Mouse (Mus musculus): ENCODE data around the gene Wdr62. TPM values are rescaled to one million over a fixed set of nuclear protein-coding genes. Genes with fewer than 3 reads are reported as not detected.

Gene Wdr62
- 20.8 and 23.2 TPM in 2 replicates for polyA plus RNA-seq (2012; rRNA removed)

DNA sequence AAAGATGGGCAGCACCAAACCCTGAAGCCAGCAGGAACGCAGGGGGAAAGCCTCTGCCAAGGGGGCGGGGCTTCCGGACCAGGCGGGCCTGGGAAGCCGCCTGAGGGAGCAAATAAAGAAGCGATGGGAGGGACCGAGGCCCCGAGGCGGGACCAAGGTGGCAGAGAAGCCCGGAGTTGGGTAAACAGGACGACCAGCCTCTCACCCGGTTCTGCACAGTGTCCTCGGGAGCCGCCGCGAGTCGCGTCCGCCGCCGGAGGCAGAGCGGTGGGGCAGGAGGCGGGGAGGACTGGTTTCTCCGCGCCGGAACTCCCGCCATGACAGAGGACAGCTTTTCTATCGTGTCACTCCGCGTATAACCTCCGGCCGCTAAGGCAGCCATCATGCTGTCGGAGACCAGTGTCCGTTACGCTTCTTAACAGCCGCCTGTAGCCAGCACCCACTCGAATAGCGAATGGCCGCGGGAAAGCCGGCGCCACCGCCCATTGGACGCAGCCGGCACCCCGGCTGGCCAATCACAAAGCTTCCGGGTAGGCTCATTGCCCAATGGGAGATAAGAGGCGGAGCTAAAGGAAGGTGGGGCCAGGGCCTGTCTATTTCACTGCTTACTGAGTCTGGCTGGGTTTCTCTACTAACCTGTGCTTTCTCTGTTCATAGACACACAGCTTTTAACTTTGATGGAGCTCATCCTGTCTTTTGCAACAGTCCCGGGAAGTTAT lies at the start of gene Wdr62, which contains the start of gene Thap8:
TSS of gene Wdr62 (minus strand) at position 469 of the 719 bp plus-strand sequence.
TSS of gene Thap8 (plus strand) at position 144 of the 719 bp plus-strand sequence.

DNA sequence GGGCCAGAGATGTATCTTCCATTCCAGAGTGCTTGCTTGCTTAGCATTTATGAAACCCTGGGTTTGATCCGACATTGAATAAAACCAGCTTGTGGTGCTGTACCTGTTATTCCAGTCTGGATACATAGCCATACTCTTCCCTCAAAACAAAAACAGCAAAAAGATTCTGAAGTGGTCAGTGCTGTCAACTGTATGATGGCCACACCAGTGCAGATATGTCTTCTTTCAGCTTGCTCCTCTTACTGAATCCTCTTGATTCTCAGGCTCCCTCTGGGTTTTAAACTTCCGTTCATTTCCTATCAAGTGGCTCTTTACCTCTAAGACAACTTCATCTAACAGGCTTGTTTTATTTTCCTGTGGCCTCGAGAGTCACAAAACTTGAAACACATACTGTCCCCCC lies 43.6 kb upstream of the Wdr62 start, which contains the start of gene Sdhaf1:
TSS of gene Sdhaf1 (minus strand) at position 101 of the 400 bp plus-strand sequence.

DNA sequence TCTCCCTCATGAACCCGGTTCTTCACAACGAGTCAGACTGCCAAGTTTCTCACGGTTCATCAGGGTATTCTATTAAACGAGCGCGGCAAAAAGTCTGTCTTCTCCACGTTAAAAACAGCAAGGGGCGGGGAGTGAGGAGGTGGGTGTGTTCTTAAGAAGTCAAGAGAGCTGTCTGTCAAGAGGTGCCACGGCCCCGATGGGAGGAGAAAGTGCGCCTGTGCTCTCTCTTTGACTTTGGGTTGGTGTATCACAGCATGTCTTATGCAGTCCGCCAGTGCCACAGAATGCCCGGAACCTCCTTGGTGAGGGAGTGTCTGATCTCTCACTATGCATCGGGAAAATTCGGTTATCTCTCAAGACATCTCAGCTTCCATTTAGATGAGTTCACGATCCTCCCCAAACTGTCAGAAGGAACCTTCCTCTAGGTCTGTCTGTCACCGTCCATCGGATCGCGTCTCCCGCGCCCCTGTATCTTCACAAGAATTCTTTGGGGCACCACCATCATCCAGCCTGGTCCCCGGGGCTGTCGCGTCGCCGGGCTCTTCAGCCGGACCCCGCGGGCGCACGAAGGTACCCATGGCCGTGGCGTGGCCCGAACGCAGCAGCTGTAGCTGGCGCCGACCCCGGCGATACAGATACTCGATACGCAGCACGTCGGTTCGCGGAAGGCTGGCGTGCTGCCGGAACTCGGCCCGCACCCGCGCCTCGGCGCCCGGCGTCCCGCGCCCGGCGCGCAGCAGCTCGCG lies 41.5 kb upstream of the Wdr62 start, which contains the start of gene E130208F15Rik:
TSS of gene E130208F15Rik (plus strand) at position 202 of the 746 bp plus-strand sequence.

DNA sequence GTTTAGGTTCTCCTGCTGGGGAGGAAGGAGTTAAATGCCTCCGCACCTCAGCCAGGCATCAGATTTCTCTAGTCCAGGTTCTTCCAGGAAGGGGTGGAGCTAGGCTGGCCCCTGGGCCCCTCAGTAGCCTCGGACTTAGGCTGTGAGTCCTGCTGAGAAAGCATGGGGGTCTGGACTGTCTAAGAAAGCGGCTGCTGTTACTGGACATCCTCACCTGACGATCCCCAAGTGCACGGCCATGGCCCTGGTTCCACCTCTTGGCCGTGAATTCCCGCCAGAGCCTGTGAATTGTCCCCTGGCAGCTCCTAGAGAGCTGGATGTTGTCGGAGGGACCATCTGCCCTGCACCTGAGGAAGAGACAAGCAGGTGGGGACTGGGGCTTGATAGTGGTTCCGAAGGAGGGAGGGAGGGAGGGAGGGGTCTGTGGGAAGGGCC lies 34.5 kb upstream of the Wdr62 start, which contains the start of gene Syne4:
TSS of gene Syne4 (plus strand) at position 87 of the 435 bp plus-strand sequence.

DNA sequence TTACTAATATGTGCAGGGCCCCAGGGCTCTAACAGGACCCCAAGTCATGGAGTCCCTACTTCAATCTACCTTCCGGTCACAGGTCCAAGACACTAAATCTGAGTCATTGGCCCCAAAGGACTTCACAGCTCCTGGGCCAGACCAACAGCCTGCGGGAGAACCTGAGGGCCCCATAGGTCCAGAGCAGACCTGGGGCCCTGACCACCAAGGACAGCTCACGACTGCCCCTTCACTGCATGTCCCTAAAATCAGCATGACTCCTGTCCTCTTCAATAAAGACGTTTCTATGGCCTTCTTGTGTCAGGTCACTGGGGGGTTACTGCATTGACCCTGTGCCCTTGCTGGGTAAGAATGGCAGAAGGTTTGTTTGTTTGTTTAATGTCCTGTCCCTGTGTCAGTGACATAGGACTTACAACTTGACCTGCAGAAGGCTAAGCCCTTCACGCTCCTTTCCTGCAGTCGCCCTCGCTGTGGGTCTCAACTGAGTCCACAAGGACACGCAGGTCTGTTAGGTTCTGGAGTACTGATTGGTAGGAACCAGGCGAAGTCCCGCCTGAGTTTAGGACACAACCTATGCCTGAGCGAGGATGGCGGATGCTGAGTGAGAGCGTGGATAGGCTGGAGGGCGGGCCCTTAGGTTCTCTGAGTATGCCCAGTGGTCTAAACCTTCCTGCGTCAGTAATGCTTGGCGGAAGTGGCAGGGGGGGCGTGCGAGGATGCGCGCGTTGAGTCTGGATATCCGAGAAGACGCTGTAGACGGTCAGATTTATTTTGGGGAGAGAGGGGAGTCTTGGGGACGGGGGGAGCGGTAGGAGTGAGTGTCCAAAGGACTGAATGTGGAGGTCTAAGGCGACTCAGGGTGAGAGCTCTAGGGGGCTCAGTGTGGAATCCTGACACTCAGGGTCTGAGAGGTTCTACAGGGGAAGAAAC lies 28.1 kb upstream of the Wdr62 start, which contains the start of gene Alkbh6:
TSS of gene Alkbh6 (plus strand) at position 642 of the 930 bp plus-strand sequence.

DNA sequence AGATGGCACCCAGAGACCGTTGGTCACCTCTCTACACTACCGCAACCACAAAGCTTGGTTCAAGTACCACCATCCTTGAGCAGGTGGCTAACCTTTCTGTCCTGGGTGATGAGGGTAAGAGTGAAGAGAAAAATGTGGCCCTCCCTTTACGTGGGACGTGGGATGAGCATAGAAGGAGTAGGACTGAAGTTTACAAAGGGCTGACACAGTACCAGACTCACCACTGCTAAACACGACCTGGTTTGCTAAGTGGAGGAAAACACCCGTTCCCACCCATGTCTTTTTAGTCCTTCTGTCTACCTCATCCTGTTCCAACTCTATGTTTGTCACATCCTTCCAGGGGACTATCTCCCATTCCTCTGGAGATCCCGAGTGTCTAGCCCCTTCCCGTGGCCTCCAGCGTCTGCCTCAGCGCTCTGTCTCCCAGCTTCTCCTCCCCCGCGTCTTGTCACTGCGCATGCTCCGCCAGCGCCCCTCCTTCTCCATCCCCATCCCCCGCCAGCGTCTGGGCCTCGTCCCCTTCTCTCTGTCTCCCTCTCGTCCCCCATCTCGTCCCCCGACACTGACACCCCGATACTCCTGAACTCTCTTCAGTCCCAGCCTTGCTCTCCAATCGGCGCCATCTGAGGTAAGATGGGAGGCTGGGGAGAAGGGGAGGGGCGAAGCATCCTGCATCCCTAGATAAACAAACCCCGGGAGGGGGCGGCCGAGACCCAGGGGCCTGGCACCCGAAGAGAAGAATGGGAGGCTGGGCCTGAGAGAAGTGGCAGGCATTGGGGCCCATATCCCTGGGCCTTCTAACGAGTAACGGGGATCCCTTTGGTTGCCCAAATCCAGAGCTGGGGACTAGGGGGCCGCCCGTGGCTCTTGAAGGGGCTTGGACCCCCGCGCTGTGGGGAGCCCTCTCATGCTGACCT lies 11.3 kb upstream of the Wdr62 start, which contains the start of gene Clip3:
TSS of gene Clip3 (plus strand) at position 514 of the 917 bp plus-strand sequence.

DNA sequence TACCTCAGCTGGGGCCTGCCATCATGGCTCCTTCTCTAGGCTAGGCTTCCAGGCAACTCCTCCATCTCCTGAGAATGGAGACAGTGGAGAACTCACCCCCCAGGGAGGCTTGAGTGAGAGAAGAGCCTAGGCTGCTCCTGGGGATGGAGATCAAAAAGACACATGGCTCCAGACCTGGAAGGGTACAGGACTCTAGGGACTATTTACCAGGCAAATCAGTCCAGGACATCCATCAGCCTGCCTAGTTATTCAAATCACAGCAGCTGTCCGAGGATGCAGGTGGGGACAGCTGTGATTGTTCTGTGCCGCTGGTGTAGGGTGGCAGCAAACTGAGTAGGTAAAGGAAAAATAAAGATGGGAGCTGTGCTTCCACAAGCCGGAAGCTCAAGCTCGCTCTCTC lies 44.6 kb downstream of the Wdr62 start, which contains the start of gene Ovol3:
TSS of gene Ovol3 (minus strand) at position 101 of the 400 bp plus-strand sequence.

DNA sequence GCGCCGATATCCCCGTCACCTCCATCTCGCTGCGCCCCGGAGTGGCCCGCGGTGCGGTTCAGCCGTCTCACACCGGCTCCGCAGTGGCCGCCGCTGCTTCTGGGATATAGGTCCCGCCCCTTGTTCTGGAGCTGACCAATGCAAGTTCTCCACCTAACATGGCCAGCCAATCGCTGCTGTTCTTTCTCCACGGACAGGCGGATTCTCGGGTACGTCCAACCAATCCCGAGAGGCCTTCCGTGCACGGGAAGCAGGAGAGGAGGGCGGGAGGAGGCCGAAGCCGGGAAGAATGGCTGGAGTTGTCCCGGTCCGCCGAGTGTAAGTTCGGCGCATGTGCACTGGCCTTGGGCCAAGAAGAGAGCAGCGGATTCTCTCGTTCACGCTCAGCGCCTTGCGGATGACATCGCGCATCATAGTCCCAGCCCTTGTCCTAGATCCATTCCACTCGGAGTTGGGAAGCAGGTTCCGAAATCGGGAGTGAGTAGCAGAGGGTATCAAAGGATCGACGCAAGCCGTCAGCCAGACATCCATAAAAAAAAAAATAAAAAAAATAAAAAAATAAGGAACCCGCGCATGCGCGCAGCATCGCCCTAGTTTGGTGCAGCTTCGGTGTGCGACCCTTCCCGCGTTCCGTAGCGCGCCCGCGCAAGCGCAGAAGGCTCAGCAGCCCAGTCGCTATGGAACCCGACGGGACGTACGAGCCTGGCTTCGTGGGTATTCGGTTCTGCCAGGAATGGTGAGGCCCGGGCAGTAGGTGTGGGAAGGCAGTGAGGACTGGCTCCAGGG lies 48.4 kb downstream of the Wdr62 start, which contains the start of the genes Polr2i and Tbcb:
TSS of gene Polr2i (plus strand) at position 280 of the 786 bp plus-strand sequence.
TSS of gene Tbcb (minus strand) at position 604 of the 786 bp plus-strand sequence.

DNA sequence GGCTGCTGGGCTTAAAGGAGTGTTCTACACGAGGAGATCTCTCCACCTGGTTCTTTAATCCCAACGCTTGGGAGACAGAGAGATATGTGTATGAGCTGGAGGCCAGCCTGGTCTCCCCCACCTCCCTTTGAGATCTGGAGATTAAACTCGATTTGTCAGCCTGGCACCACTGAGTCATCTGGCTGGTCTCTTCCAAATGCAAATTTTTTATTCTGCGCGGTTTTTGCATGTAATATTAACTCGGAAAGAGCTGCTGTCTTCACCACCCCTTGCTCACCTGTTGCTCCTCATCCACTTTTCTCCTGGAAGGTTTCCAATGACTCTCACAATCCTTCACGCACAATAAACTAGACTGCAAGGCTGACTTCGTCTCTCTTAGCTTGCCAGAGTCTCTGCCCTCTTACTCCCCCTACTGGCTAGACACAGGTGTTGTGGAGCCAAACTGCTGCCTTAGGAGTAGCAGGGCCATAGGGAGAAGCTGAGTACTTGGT lies 81.7 kb downstream of the Wdr62 start, which contains the start of gene Capns1:
TSS of gene Capns1 (minus strand) at position 331 of the 491 bp plus-strand sequence.

Other genes starting within 250 kb of the Wdr62 start
- 1.1 and 1.2 TPM in 2 replicates for gene Zfp14, start 229.0 kb downstream of the Wdr62 start, polyA plus RNA-seq (2012; rRNA removed)
- gene Zfp82, start 207.5 kb downstream of the Wdr62 start, polyA plus RNA-seq (2012; rRNA removed), result 0.29 and 0.35 TPM in 2 replicates
- gene Gm26920, start 190.0 kb downstream of the Wdr62 start, polyA plus RNA-seq (2012; rRNA removed), result not detected in 2 replicates
- gene Zfp566, start 189.9 kb downstream of the Wdr62 start, polyA plus RNA-seq (2012; rRNA removed), result 0.57 and 1.9 TPM in 2 replicates
- gene Zfp260, start 185.6 kb downstream of the Wdr62 start, polyA plus RNA-seq (2012; rRNA removed), result 7.9 and 8.4 TPM in 2 replicates
- 0.38 and 1.9 TPM in 2 replicates for gene Zfp382, start 158.5 kb downstream of the Wdr62 start, polyA plus RNA-seq (2012; rRNA removed)
- gene Zfp146, start 110.7 kb downstream of the Wdr62 start, polyA plus RNA-seq (2012; rRNA removed), result 6.3 and 8.4 TPM in 2 replicates
- gene Cox7a1, start 96.3 kb downstream of the Wdr62 start, polyA plus RNA-seq (2012; rRNA removed), result 48.3 and 56.0 TPM in 2 replicates
- 791 and 1,080 TPM in 2 replicates for gene Capns1, start 81.6 kb downstream of the Wdr62 start, polyA plus RNA-seq (2012; rRNA removed)
- 86.6 and 107 TPM in 2 replicates for gene Polr2i, start 48.5 kb downstream of the Wdr62 start, polyA plus RNA-seq (2012; rRNA removed)
- 46.0 and 55.7 TPM in 2 replicates for gene Tbcb, start 48.1 kb downstream of the Wdr62 start, polyA plus RNA-seq (2012; rRNA removed)
- not detected in 2 replicates for gene Ovol3, start 44.7 kb downstream of the Wdr62 start, polyA plus RNA-seq (2012; rRNA removed)
- gene Thap8, start 325 bp downstream of the Wdr62 start, polyA plus RNA-seq (2012; rRNA removed), result 0.12 and 0.19 TPM in 2 replicates
- 11.3 and 14.7 TPM in 2 replicates for gene Clip3, start 11.3 kb upstream of the Wdr62 start, polyA plus RNA-seq (2012; rRNA removed)
- gene Alkbh6, start 28.3 kb upstream of the Wdr62 start, polyA plus RNA-seq (2012; rRNA removed), result 165 and 192 TPM in 2 replicates
- 11.0 and 13.9 TPM in 2 replicates for gene Syne4, start 34.4 kb upstream of the Wdr62 start, polyA plus RNA-seq (2012; rRNA removed)
- gene E130208F15Rik, start 41.3 kb upstream of the Wdr62 start, polyA plus RNA-seq (2012; rRNA removed), result 1.2 and 1.4 TPM in 2 replicates
- gene Sdhaf1, start 43.5 kb upstream of the Wdr62 start, polyA plus RNA-seq (2012; rRNA removed), result 26.8 and 37.9 TPM in 2 replicates
- gene Lrfn3, start 82.4 kb upstream of the Wdr62 start, polyA plus RNA-seq (2012; rRNA removed), result 25.6 and 26.3 TPM in 2 replicates
- gene Tyrobp, start 133.3 kb upstream of the Wdr62 start, polyA plus RNA-seq (2012; rRNA removed), result 54.3 and 84.5 TPM in 2 replicates
- 12.2 and 17.0 TPM in 2 replicates for gene Hcst, start 139.4 kb upstream of the Wdr62 start, polyA plus RNA-seq (2012; rRNA removed)
- 7.8 and 8.1 TPM in 2 replicates for gene Nfkbid, start 141.3 kb upstream of the Wdr62 start, polyA plus RNA-seq (2012; rRNA removed)
- 49.6 and 52.2 TPM in 2 replicates for gene Aplp1, start 165.1 kb upstream of the Wdr62 start, polyA plus RNA-seq (2012; rRNA removed)
- 0.35 and 0.52 TPM in 2 replicates for gene Kirrel2, start 177.3 kb upstream of the Wdr62 start, polyA plus RNA-seq (2012; rRNA removed)
- 0.03 and 0.80 TPM in 2 replicates for gene Nphs1, start 177.9 kb upstream of the Wdr62 start, polyA plus RNA-seq (2012; rRNA removed)
- not detected in 2 replicates for gene Prodh2, start 213.2 kb upstream of the Wdr62 start, polyA plus RNA-seq (2012; rRNA removed)

Data from colon, adult 2 months (tissue).